Mouse (Mus musculus): ENCODE measurements at regions not wholly inside any gene's neighbourhood (a gene's known extent, or its start where the extent isn't known, plus 50 kb on each side); places are given as distances from the start of the nearest gene placed in this dataset.

- no peak for DNase-seq (ENCODE audit: low spot score in 2 of 2)
These were observed 371.9 kb downstream of the Cog6 start for GRCm38 (mm10) chr3:52645156-52645555.

DNA sequence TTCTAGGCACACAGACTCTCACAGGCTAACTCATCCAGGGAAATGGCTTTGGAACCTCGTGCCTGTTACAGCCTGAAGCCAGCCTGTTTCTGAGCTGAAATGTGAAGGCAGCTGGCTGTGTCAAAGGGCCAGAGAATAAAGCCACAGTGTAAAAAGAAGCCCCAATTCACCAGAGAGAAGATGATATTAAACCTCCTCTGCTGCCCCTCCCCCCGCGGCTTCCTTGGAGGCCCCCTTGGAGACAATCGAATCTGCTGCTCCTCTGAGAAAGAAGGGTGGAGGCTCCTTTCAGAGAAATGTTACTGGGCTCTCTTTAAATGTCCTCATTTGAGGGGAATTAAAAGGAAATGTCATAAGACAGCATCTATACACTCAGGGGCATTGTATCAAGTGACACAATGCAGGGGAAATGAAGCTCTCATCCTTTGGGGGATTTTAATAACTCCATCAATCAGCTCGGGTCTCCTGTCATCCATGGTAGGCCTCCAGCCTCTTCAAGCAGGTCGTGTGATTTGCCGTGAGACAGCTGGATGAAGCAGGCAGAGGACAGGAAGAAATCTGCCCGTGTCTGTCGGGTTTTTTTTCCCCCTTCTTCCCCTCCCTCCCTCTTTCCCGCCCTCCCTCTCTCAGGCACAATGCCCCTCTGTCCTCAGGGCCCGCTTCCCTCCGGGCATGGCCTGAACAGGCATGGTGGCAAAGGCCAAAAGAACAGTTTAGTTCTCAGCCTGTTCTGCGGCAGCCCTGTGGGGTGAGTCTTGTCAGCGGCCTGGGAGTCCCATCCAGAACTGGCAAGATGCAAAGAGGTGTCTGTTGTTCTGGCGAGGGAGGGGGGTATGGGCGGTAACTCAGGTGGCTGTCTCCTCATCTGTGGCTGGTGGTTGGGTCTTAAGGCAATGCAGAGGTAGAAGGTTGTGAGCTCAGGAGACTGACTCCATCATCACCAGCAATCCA lies 372.6 kb downstream of the Cog6 start:
- no peak for DNase-seq (ENCODE audit: low spot score in 2 of 2)

GRCm38 (mm10) chr3:52643796-52644177 lies 373.2 kb downstream of the Cog6 start:
- DNase-seq (ENCODE audit: low spot score in 2 of 2) = no peak

GRCm38 (mm10) chr3:52643100-52643551 lies 373.9 kb downstream of the Cog6 start:
- no peak for DNase-seq (ENCODE audit: low spot score in 2 of 2)

- no peak for DNase-seq (ENCODE audit: low spot score in 2 of 2)
These were observed 373.4 kb downstream of the Foxo1 start for GRCm38 (mm10) chr3:52641226-52642181.

DNA sequence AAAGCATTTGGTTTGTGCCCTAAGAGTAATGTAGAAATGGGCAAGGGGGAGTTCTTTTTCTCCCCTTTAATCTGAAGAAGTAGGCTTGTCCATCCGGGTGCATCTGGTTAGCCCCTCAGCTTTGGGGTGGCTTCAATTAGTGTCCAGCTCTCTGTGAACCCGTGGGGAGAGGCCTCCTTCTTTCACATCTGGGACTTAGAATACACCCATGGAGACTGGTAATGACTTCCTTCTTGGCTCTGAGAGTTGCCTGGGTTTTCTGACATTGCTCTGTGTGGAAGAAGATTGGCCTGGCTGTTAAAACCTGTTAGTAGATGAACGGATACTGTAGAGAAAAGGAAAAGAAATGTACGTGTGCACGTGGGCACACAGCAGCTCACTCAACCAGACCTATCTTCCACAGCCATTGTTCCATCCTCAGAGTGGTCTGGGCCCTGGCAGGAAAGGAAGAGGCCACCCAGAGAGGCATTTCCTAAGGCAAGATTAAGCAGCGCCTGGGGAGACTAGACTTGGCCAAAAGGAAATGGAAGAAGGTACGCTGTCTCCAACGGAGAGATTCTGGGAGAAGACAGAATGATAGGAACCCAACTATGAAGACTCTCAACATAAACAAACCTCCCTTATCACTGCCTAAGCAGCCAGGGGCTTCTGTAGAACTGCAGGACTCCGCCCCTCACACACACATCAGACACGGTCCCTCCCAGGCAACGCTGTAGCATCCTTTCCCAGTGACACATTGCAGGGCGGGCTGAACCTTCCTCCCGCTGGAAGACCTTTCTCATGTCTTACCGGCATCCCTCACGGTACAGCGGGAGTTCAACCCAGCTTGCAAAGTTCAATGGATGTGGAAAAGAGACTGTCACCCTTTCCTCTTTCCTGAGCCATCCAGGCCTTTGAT lies 372.4 kb downstream of the Foxo1 start:
- DNase-seq (ENCODE audit: low spot score in 2 of 2) = no peak

DNA sequence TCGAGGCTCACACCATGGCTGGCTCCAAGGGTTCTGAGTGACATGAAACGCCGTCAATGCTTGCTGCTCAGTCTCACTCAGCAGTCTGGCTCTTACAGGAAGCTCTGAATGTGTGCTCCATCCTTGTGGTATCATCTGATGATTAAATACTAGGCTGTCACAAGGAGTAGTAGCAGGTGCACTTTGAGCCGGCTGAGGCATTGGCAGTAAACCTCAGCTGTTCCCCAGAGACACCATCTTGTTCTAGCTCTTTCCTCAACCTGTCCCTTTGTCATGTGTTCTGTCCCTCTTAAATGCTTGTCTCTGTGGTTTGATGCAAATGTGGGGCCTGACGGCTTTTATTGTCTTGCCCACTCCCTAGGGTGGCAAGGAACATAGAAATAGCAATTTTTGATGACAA lies 370.7 kb downstream of the Foxo1 start:
- no peak for DNase-seq (ENCODE audit: low spot score in 2 of 2)

GRCm38 (mm10) chr3:52634353-52634752 lies 366.2 kb downstream of the Foxo1 start:
- DNase-seq (ENCODE audit: low spot score in 2 of 2) = no peak

DNA sequence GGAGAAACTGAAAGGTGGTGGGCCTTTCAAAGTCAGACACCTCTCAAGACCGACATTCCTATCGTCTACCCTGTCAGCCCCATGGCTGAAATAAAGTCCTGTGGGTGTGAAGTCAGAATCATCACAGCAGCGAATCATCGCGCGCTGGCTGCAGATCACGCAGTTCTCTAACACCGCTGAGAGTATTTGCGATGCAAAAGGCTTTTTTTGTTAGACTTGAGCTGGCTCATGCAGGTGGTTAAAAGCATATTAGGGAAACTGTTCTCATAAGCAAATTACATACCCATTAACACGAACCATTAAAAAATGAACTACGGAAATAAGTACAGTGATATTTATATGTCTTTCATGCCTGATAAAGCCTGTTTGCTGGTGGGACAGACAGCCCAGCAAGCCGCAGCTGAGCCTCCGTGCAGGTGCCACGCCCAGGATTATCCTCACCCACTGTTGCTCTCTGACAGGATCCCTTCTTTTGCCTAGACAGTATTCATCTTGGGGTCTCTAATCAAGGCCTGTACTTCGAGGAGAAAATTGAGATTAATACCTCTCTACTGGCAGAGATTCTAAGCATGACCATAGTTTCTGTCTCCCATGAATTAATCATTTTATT lies 365.5 kb downstream of the Foxo1 start:
- no peak for DNase-seq (ENCODE audit: low spot score in 2 of 2)

GRCm38 (mm10) chr3:52632635-52633034 lies 364.5 kb downstream of the Foxo1 start:
- no peak for DNase-seq (ENCODE audit: low spot score in 2 of 2)

- no peak for DNase-seq (ENCODE audit: low spot score in 2 of 2)
These were observed 362.1 kb downstream of the Foxo1 start for GRCm38 (mm10) chr3:52630209-52630608.

DNA sequence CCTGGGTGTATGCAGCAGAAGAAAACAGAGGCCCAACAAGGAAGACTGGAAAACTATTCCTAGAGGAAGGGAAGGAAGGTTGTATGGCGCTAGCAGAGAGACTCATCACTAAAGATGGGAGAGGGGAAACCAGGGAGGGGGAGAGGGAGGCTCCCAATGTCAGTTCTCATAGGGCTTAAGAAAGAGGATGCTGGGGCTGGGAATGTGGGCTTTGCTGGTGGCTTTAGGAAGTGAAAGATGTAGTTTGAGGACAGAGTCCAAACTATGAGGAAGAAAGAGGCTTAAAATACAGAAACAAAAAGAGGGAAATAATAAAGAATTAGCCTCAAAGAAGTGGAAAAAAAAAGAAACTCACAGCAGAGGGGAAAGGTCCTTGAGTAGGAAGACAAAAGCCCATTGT lies 357.0 kb downstream of the Foxo1 start:
- DNase-seq (ENCODE audit: low spot score in 2 of 2) = no peak

DNA sequence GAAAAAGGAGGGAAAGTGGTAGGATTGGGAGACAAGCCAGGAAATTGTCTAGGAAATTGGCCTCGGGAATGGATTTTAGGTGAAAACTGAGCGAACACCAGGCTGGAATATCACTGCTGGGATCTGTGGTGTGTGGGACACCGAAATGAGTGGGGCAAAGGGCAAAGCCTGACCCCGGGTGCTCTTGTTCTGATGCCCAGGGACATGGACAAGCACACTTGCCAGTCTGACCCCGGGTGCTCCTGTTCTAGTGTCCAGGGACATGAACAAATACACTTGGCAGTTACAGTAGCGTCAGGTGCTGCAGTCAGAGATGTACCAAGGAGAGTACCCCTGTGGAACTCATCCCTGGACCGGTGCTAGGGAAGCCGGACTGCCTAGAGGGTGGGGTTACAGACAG lies 354.4 kb downstream of the Foxo1 start:
- DNase-seq (ENCODE audit: low spot score in 2 of 2) = no peak

DNA sequence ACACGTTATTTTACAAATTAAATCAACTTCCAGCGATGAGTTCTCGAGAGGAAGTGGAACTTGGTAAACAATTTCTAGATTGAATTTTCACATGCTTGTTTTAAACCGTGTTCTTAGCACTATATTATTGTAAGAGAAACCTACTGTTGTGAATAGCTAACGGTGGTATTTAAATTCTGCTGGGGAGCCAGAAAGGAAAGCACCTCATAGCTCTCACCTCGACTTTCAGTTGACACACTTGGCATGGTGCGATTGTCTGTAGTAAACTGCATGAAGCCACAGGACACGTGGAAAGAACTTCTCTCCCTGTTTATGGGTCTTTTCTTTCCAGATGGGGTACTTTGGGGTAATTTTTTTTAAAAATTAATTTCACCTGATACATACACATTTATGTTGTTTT lies 353.8 kb downstream of the Foxo1 start:
- no peak for DNase-seq (ENCODE audit: low spot score in 2 of 2)

DNA sequence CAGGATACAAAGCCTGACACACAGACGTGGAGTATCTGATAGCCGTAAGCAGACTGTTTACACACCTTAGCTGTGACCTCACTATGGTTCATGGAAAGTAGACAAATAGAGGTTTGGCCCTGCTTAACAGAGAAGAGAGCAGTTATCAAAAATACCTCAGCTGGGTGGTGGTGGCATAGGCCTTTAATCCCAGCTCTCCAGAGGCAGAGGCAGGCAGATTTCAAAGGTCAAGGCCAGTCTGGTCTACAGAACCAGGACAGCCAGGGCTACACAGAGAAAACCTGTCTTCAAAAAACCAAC lies 350.7 kb downstream of the Foxo1 start:
- DNase-seq (ENCODE audit: low spot score in 2 of 2) = no peak

- DNase-seq (ENCODE audit: low spot score in 2 of 2) = no peak
These were observed 350.2 kb downstream of the Foxo1 start for GRCm38 (mm10) chr3:52618212-52618924.

GRCm38 (mm10) chr3:52617413-52618149 lies 349.4 kb downstream of the Foxo1 start:
- no peak for DNase-seq (ENCODE audit: low spot score in 2 of 2)

DNA sequence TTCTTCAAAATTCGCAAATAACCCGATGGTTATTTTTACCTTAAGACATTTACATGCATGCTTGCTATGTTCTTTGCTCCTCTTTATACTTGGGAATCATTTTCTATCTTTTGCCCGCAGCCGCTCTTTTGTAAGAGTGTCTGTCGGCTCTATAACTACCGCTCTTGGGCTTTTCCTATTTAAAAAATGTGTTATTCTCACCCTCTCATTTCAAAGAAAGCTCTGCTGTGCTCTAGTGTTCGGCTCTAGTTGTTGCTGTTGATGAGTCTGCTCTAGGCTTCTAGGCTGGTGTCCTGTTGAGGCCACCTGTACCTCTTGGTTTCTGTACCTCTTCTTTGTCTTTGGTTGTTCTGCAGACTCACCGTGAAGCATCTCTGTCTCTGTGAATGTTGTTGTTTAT lies 343.7 kb downstream of the Foxo1 start:
- no peak for DNase-seq (ENCODE audit: low spot score in 2 of 2)

DNA sequence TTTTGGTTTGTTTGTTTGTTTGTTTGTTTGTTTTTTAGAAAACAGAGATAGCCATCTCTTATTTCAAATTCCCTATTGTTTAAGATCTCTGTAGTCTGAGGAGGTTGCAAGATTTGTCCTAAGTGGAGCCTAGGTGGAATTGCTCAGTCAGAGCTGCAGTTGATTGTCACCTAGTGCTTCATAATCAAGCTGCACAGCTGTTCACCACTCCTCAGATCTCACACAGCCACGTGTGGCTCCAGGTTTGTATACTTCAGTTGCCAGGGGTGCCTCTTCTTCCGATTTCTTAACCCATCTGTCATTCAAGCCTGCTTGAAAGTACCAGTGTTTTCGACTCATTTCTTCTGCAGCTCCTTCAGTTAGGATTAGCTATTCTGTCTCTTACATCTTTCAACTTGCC lies 342.3 kb downstream of the Foxo1 start:
- DNase-seq (ENCODE audit: low spot score in 2 of 2) = no peak
